Mouse (Mus musculus) left cerebral cortex, postnatal 4 days (tissue): ENCODE data around the gene Pdcd4. TPM values are rescaled to one million over a fixed set of nuclear protein-coding genes. Genes with fewer than 3 reads are reported as not detected.

Experiments
- DNase-seq: peaks from one replicate; pipeline ENCODE4 v3.0.0-alpha.2; 2022
- intact Hi-C: fragments of 180-260 bp; cut with DNase I; formaldehyde crosslinking; loops from one replicate; pipeline ENCODE4 v1.15.1; 2025
- total RNA-seq, 2 experiments: library from RNA; stranded (reverse); gene quantifications; 2 replicates each; pipeline ENCODE4 v1.2.3; 2021

Pdcd4 gene
- 10 to 100 TPM; 64.4 to 67.5 TPM for total RNA-seq

DNA sequence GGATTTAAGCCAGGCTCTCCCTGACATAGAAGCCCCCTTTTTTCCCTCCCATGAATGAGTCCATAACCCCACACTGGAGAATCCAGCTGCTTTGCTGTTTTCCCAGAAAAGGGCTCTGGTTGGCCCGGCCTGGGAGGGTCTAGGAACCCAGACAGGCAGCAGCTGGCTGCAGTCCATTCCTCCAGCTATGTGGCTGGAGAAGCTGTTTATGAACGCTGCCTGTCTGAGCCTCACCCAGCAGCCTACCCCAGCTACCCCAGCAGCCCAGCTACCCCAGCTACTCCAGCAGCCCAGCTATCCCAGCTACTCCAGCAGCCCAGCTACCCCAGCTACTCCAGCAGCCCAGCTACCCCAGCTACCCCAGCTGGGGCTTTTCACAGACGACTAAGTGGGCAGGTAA is at the start of gene Pdcd4:
Gene Pdcd4, plus strand, starts transcription at position 171 of the 400 bp plus-strand sequence.
- intact Hi-C loops, result no loop called here
- no peak for DNase-seq

DNA sequence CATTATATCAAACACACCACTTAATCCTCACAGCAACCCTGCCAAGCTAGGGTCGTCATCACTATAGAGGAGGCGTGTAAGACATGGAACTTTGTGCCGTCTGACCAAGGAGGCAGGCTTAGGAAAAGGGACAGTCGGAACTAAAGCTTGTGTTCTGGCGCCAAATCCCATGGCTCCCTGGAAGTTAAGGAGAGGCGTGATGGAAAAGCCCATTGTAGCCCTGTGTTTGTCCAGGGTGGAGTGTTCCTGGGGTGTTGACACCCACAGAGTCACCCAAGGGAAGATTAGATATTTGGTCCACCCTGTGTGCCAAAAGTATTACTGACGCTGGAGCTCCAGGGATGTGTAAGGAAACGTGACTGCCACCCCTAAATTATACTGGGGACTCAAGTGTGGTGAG is 48.1 kb upstream of the Pdcd4 start:
- no peak for DNase-seq
- intact Hi-C loops, result no loop called here

DNA sequence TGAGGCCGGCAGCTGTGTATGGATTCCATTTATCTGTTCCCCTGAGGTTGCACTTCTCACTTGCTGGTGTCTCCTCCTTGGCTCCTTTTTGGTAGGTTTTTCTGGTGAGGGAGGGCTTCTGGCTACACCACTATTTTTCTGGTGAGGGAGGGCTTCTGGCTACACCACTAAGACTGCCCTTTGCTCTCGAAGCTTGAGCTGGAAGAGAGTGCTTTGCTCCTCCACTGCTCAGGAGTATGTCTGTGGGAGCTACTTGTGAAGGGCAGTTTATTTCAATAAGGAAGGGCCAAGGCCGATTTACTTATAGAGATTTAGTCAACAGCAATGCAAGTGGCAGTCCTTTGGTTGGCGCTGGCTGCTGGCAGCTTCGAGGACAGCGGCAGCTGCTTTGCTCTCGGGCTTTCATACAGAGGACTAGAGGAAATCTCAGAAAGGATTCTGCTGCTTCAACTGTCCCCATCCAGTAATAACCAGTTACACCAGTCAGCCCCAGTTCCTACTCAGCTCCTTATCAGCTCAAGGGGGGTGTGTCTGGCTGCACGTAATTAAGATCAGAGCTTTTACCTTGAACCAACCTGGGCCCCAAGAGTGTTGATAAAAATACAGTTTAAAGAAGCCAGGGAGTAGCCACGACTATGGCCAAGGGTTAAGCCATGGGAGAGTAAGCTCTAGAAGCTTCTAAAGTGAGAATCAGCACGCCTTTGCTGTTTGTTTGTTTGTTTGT is 43.6 kb upstream of the Pdcd4 start:
- DNase-seq, result no peak
- intact Hi-C loops, result no loop called here

DNA sequence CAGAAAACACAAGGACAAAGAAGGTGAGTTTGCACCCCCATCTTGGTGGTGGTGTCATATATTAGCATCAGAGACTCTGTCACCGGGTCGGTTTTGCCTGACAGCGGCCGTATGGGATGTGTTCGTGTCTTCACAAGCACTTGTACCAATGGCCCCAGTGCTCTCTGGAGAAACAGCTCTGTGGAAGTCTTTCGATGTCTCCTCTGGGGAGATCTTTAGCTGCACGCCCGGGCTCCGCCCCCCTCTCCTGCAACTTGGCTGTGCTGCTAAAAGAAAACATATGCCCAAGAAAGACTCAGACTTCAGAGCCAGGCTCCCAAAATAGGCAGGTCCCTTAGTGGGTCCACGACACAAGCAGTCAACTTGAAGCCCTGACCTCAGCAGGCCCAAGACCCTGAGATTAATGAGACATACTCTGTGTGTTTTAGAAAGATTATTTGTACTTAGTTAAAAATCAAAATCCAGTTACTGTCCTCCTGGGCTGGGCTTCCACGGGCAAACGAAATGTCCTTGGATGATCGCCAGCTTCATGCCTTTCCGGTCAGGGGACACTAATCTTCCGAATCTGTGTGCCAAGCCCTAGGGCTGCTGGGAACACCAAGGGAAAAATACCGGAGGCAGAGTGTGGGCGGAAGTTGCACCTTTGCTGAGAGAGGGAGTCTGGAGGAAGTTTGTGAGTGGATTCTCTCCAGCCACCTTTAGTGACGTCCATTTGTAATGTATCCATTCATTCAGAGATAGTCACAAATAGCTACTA is 41.7 kb upstream of the Pdcd4 start:
- intact Hi-C loops, result no loop called here
- peak; percentile 83 for DNase-seq

DNA sequence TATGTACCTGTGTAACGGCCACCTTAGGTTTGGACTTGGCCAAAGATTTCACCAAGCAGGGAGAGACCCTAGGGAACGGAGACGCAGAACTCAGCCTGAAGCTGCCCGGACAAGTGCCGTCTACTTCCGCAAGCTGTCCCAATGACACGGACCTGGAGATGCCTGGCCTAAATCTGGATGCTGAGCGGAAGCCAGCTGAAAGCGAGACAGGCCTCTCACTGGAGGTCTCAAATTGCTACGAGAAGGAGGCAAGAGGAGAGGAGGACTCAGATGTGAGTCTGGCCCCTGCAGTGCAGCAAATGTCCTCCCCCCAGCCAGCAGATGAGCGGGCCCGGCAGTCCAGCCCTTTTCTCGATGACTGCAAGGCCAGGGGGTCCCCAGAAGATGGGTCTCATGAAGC is 40.7 kb upstream of the Pdcd4 start:
- intact Hi-C loops, result no loop called here

DNA sequence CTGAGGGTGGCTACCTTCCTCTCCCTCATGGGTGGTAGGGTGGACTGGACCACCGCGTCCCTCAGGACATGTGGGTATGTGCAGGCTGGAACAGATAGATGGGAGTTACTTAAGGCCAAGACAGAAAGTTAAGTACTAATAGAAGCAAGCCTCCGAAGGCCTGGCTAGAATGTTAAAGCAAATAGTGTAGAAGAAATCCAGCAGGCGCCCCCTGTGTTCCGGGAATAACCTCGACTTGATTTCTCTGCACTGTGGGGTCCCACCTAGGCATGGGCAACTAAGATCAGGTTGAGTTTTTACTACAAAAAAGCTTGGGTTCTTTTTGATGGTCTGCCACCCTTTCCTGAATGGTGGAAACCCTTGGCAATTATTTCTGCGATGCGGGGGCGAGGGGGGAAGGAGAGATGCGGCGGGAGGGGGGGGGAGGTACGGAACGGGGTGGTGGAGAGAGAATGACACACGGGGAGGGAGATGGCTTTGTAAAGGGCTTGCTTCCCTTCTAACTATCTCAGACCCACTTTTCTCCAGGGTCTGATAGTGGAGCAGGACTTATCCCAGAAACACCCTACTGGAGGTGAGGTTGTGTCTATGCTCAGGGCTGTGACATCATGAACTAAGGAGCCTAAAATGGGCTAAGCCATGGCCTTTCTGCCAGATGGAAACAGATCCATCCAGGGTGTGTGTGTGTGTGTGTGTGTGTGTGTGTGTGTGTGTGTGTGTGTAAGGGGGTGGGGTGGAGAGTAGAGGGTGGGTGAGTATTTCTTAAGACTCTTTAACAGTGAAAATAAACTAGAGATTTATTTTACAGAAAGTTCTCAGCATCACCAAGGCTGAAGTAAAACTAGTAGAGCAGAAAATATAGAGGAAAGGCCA is 40.0 kb upstream of the Pdcd4 start:
- intact Hi-C loops, result no loop called here
- peak; percentile 19 for DNase-seq

More for the DNA sequence above, 40.7 kb upstream of the Pdcd4 start:
- DNase-seq, result peak; percentile 50

DNA sequence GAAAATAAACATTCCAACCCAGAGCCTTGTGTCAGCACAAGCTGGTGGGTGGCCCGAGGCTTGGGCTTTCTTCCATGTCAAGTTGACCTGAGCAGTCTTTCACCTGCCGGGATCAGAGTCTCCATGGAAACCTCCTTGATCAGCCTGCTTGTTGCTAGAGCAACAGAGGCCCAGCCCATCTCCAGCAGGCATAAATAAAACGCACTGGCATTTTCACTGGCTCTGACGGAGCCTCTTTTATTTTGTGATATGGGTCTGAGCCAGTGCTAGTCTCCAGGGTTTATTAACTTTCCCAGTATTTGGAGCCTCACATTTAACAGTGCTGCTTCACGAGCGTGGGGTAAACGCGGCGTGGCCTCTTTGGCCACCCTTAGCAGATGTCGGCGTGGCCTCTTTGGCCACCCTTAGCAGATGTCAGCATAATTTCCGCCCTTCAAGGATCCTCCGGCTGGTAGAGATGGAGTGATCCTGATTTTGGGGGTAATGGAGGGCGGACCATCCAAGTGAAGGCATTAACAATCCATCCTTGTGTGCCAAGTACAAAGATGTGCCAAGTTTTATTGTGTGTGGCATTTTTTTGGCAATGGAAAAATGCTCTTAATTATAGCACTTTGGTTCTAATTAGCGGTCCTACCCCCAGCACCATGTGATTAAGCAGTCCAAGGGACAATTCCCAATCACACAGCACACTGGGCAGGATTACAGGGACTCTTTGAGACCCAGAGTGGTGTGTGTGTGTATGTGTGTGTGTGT is 39.2 kb upstream of the Pdcd4 start:
- peak; percentile 90 for DNase-seq
- intact Hi-C loops, result no loop called here

DNA sequence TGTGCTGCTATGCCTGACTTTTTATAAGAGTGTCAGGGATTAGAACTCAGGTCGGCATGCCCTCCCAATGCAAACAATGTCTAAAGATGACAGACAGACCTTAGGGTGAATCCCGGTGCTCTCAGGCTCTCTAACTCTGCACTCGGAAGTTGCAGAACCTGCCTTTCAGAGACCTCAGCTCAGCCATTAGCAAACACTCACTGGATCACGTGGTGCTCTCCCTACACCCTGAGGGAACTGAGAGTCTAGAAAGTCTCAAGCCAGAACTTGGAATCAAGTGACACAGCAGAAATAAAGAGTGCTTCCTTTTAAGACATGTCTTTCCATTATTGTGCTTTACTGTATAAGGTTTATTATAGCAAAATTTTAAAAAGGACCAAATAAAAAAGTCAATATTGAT is 37.1 kb upstream of the Pdcd4 start:
- DNase-seq, result no peak
- intact Hi-C loops, result no loop called here

DNA sequence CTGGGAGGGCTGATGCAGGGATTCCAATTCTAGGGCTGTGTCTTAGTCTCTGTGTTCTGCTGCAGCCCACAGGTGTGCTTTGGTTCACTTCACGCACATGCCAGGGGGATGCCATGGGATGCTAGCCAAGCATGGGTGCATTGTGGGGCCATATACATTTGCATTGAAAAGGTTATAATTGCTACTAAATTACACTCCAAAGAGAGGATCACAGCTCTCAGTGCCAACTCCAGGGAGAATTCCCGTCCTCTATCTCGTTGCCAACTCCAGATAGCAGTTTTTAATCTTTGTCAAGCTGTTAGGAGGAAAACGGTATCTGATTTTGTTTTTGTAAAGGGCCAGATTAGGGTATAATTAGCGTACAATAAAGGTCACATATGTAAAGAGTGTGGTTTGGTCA is 36.2 kb upstream of the Pdcd4 start:
- intact Hi-C loops, result no loop called here
- no peak for DNase-seq

DNA sequence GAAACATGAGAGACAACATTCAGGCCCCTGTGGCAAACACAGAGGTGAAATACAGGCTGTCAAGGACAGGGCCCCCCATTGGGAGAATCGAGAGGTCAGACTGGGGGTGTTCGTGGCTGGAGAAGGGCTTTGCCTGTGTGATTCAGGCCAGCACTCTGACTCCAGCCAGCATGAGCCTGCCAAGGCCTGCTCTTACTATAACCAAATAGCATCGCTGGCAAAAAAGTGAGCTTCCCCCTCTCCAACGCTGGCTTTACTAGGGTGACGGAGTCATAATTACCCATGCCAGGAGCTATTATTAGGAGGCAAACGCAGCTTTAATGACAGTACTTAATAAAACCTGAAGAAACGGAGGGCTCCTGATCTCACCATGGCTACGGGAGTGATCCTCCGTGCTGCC is 35.2 kb upstream of the Pdcd4 start:
- no peak for DNase-seq
- intact Hi-C loops, result no loop called here

DNA sequence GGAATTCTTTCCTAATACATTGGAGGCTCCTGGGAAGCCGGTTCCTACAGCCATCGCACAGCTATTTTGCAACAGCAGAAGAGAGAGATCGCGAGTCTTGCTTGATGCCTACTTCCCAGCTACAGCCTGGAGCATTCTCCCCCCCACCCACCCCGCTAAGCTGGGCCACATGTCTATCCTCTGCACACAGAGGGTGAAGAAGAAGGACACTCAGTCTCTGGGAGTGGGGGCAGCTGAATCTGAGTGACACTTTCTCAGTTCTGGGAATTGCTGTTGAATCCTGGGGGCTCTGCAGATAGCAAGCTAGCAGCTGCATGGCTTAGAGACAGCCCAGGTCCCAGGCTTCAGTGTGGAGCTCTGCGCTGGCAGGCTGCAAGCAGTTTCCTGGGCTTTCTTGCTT is 34.1 kb upstream of the Pdcd4 start:
- DNase-seq, result no peak

DNA sequence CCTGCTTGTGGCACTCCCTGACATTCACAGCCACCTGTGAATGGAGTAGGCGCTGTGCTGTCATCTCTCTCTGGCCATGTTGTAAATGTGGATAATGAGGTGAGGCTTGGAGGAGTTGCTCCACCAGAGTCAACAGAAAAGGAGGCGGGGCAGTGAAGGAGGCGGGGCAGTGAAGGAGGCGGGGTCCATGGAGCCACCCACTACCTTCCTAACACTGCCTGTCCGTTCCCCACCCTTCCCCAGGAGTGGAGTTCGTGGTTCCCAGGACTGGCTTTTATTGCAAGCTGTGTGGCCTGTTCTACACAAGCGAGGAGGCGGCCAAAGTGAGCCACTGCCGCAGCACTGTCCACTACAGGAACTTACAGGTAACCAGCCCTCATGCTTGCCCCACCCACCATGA is 32.9 kb upstream of the Pdcd4 start:
- intact Hi-C loops, result no loop called here
- DNase-seq, result no peak

More for the DNA sequence above, 34.1 kb upstream of the Pdcd4 start:
- intact Hi-C loops, result no loop called here

DNA sequence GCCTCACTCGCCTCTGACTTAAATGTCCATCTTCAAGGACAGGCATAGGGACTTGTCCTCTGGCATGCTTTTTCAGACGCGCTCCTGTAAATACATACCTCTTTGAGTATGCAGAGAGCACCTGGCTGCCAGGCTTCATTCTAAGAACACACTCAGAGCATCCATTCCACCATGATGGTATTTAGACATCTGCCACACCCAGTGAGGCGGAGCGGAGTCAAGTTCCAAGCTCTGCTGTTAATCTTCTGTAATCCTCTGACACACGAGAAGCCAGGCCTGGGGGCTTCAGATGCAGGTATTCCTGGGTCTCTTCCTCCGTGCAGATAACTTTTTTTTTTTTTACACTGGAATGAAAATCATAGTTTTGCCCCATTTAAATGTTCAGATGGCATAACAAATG is 32.4 kb upstream of the Pdcd4 start:
- DNase-seq, result no peak
- intact Hi-C loops, result no loop called here

DNA sequence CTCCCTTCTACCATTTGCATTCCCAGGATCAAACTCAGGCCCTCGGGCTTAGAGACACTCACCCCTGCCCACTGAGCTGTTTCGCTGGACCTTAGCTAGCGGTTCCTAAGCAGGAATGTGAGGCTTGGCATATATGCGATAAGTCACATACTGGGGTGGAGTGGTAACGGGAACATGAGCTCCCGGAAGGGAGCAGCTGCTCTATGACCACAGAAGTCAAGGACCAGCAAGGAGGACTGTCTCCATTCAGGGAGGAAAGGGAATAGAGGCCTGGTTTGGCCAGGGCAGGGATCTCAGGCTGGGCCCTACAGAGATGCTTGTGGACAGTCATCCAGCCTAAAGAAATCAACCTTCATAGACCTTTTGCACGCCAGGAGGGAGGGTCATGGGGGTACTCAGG is 30.7 kb upstream of the Pdcd4 start:
- DNase-seq, result no peak
- intact Hi-C loops, result no loop called here

DNA sequence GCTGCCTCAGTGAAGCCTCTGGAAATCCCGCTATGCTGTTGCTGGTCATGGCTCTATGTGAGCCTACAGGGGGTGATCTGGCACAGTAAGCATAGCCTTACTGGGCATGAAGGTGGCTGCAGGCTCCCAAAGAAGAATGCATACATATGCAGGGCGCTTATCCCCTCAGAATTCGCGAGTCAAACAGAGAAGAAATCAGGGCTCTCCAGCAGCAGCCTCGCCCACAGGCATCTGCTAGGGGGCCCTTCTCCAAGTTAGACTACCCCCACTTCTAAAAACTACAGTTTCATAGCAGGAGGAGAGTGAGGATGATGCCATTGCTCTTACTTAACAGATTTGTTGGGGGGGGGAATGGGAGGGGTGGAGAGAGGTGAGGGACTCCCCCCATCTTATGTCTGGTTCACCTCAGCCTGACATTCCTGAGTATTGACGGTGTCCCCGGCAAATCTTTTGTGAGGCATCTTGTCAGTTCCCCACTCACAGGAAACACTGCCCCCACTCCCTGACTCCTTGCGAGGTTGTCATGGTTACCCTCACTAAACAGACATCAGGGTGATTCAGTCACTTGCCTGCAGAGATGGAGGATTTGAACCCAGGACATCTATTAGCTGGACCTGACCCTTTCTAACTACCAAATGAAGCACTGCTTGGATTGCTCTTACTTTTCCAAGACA is 29.3 kb upstream of the Pdcd4 start:
- no peak for DNase-seq
- intact Hi-C loops, result no loop called here

DNA sequence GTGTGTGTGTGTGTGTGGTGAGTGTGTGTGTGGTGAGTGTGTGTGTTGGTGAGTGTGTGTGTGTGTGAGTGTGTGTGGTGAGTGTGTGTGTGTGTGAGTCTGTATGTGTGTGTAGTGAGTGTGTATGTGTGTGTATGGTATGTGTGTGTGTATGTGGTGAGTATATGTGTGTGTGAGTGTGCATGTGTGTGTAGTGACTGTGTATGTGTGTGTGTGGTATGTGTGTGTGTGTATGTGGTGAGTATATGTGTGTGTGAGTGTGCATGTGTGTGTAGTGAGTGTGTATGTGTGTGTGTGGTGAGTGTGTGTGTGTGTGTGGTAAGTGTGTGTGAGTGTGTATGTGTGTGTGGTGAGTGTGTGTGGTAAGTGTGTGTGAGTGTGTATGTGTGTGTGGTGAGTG is 24.8 kb upstream of the Pdcd4 start:
- no peak for DNase-seq
- intact Hi-C loops, result no loop called here

DNA sequence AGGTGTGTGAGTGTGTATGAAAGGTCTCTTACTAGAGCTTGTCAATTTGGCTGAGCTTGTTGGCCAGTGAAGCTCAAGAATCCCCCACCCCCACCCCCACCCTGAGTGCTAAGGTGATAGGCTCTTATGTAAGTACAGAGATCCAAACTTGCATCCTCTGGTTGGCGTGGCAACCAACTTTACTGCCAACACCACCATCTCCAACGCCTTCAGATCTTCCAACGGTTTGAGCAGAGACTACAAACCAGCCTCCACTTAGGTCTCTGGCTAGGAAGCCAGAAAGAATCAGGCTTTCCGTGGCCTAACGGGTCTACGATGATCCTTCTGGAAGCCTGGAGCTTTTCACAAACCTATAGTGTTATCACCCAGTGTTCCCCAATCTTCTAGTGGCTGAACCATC is 23.9 kb upstream of the Pdcd4 start:
- intact Hi-C loops, result no loop called here
- no peak for DNase-seq

DNA sequence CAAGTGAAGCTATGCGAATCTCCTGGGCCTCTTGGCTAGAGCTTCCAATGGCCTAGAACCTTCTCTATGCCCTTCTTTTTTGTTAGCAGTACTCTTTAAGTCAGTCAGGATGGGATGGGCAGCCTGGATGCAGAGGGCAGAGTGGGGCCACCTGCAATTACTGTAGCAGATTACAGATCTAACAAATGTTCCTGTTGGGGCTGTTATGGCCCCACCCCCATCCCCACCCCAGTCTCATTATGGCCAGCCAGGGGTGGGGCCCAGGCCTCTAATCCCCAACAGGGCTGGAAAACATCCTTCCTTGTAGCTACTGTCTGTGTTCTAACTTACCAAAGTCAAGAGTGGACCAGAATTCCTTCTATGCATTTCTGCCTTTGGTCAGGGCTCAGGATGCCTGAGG is 23.2 kb upstream of the Pdcd4 start:
- intact Hi-C loops, result no loop called here
- no peak for DNase-seq

DNA sequence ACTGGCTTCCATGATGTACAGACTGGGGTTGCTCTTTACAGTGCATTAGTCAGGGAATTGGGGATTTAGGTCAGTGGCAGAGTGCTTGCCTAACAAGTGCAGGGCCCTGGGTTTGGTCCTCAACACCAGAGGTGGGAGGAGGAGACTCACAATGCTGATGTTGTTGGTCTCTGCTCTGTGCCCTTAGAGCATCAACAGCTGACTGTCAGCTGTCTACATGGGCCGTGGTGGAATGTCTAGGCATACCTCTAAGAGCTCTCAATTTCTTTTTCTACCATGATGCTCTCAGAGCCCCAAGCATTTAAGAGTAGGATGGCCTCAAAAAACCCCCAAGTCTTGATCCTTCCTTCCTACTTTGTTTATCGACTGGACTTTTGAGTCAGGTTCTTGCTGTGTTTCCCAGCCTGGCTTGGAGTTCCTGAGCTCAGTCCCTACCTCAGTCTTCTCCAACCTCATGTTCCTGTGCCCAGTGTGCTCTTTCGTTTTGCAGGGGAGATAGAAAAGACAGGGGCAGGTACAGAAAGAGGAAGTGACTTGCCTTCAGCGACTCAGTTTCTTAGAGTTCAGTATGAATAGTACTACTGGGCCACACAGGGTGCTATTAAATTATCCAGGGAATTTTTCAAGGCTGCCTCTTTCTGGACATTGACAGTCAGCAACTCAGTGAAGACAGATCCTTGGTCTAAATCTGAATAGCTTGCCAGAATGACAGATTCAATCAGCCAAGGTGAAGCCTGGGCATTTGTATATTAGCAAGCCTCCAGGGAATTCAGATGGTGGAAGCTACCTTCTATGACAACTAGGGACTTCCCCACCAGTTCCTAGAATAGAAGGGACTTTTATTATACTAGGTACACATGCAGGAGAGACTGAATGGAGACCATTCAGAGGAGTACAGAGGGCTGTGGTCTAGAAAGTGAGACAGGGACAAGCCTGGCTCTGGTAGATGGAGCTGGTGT is 22.3 kb upstream of the Pdcd4 start:
- intact Hi-C loops, result no loop called here
- DNase-seq, result no peak
